Mouse (Mus musculus): ENCODE results near the gene Nop58.

The Nop58 gene

DNA sequence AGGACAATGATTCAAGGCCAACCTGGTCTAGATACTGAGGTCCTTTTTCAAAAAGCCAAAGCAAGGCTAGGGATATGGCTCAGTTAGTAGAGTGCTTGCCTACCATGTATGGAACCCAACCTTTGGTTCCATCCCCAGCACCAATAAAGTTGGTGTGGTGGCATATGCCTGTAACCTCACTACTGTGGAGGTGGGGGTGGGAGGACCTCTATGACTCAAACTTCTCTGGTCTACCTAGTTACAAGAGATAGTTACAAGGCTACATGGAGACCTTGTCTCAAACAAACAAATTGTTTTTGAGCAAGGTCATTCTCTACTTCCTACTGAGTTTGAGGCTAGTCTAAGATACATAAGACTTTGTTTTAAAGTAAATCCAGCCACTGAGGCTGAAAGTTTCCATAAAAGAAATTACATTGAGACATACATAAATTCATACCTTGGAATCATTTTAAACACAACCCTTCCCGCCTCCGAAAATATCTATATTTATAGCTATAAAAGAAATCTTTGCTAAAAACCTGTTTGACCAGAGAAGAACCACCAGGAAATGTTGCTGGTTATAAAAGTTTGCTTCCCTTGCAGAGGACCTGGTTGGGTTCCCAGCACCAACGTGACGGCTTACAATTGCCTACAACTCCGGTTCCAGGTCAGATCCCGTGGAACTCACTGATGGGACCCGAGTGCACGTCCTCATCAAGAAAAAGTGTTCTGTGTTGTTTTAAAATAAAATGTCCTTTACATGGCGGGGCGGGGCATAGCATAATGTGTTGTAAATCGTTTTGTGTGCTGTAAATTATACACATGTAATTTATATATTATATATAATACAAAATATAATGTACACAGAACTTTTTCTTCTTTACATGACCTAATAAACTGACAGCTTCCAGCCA lies 599 bp upstream of the Nop58 start:
- ChIA-PET POLR2A (interaction anchor here (0.6 to 34.4 kb wide), 62 partner anchors 9 to 1454 kb away, joined by 3 to 1508 read pairs (median 4); partner anchors contain the start of genes Als2 (in 2 of the 4), Stradb (in 2 of the 4), Sumo1 (in 2 of the 4) and Trak2 (in 2 of the 4)), CTCF (interaction anchor here in 3 of 4 experiments (0.6 to 1.2 kb wide), 6 partner anchors 11 to 218 kb away, joined by 4 to 5 read pairs (median 4); no protein-coding TSS in a partner anchor)

DNA sequence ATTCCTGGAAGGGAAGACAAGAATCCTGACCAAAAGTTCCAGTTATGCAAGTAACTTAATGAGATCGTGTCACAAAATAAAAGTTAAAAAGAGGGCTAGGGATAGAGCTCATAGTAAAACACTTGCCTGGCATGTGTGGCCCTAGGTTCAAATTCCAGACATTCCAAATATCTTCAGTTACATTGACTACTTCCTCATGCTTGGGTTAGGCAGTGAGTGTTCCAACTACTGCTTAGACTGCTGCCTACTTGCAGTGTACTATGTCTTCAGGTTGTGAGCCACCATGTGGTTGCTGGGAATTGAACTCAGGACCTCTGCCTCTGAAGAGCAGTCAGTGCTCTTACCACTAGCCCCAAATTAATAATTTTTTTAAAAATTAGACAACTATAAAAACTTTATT lies 2.7 kb downstream of the Nop58 start:
- POLR2A ChIA-PET: interaction anchor here (0.6 to 34.4 kb wide), 25 partner anchors 7 to 450 kb away, joined by 3 to 1508 read pairs (median 7); partner anchors contain the start of genes Sumo1 (in 2 of the 4) and Als2 (in 1 of the 4)
- CTCF ChIA-PET: no interaction called here

DNA sequence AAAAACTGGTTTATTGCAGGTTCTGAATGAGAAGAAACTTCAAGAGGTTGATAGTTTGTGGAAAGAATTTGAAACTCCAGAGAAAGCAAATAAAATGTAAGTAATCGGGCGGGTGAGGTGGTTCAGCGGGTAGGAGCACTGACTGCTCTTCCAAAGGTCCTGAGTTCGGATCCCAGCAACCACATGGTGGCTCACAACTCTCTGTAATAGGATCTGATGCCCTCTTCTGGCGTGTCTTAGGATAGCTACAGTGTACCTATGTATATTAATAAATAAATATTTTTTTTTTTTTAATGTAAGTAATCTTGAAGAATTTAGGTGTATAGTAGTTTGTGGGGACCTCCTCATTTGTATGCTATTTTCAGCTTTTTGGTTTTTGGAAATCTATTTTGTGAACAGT lies 5.7 kb downstream of the Nop58 start:
- ChIA-PET POLR2A (interaction anchor here (0.5 to 34.4 kb wide), 15 partner anchors 9 to 544 kb away, joined by 3 to 1508 read pairs (median 4); partner anchors contain the start of gene Sumo1 (in 2 of the 4)), CTCF (interaction anchor here in 1 of 4 experiments (0.6 kb wide), 1 partner anchor 9 kb away, joined by 3 read pairs; no protein-coding TSS in a partner anchor)

DNA sequence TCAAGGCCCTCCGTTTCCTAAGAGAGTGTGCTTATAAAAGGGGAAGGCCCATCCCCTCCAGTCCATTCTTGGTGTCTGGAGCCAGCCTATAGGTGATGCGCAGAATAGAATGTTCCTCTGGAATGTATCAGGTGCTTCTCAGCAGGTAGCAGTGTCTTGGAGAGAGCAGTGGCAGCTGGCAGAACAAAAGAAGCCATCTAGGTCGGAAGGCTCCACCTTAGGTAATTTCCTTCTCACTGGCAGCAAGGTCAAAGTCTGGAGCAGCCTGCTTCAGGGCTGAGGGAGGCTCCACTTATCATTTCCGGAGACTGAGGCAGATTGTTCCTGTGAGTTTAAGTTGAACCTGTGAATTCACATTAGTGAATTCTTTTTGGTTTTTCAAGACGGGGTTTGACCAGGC lies 13.0 kb downstream of the Nop58 start:
- POLR2A ChIA-PET: interaction anchor here (0.6 to 34.7 kb wide), 21 partner anchors 0 to 1295 kb away, joined by 3 to 1508 read pairs (median 5); partner anchors contain the start of genes Nop58 (in 4 of the 4), Als2 (in 1 of the 4) and Sumo1 (in 1 of the 4)

DNA sequence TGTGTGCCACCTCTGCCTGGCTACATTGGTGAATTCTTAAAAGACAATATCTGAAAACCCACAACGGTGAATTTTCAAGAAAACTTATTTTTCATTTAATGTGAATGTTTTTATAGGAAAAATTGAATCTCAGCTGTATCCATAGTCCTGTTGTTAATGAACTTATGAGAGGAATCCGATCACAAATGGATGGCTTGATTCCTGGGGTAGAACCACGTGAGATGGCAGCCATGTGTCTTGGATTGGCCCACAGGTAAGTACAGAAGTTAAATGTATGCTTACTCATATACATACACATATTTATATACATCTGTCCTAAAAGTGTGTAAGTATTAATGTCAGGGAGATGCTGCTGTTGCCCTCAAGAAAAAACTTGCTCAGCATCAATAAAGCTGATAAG lies 13.4 kb downstream of the Nop58 start:
- ChIA-PET CTCF (interaction anchor here in 1 of 4 experiments (1.6 kb wide), 1 partner anchor 21 kb away, joined by 4 read pairs; no protein-coding TSS in a partner anchor), POLR2A (interaction anchor here (0.7 to 34.7 kb wide), 16 partner anchors 0 to 399 kb away, joined by 3 to 1508 read pairs (median 5); partner anchors contain the start of genes Nop58 (in 3 of the 4) and Sumo1 (in 1 of the 4))

More for the DNA sequence above, 13.0 kb downstream of the Nop58 start:
- CTCF ChIA-PET: interaction anchor here in 2 of 4 experiments (0.6 to 1.6 kb wide), 2 partner anchors 9 to 22 kb away, joined by 4 read pairs; no protein-coding TSS in a partner anchor

DNA sequence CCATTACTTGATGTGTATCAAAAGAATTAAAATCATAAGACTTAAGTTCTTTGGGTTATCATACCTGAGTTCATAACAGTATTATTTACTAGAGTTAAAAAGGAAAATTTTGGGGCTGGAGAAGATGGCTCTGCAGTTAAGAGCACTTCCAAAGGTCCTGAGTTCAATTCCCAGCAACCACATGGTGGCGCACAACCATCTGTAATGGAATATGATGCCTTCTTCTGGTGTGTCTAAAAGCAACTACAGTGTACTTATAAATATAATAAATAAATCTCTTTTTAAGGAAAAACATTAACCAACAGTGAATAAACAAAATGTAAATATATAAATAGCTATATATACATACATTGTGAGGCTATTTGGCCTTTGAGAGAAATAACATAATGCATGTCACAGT lies 17.0 kb downstream of the Nop58 start:
- CTCF ChIA-PET: interaction anchor here in 1 of 4 experiments (0.7 kb wide), 1 partner anchor 1348 kb away, joined by 3 read pairs; no protein-coding TSS in a partner anchor

DNA sequence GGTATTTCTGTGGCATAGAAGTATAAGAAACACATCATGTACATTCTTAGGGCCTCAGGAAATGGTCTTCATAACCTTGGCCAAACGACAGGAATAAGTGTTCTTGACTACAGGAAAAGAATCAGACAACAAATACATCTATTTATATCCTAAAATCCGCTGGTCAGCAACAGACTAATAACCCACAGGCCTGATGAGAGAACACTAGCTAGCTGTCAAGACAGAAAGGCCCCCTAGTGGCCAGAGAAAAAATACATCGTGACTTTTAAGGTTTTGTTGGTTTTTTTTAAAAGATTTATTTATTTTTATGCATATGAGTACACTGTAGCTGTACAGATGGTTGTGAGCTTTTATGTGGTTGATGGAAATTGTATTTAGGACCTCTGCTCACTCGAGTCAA lies 35.1 kb downstream of the Nop58 start:
- ChIA-PET CTCF (interaction anchor here in 3 of 4 experiments (0.5 to 1.9 kb wide), 13 partner anchors 8 to 106 kb away, joined by 3 to 8 read pairs (median 4); no protein-coding TSS in a partner anchor), POLR2A (interaction anchor here (0.7 to 34.7 kb wide), 22 partner anchors 8 to 1270 kb away, joined by 3 to 1508 read pairs (median 4); partner anchors contain the start of gene Nop58 (in 3 of the 4))

More for the DNA sequence above, 17.0 kb downstream of the Nop58 start:
- POLR2A ChIA-PET: interaction anchor here in 3 of 4 experiments (1.4 to 34.7 kb wide), 7 partner anchors 4 to 37 kb away, joined by 3 to 1508 read pairs (median 200); partner anchors contain the start of genes Nop58 (in 3 of the 3) and Sumo1 (in 1 of the 3)

DNA sequence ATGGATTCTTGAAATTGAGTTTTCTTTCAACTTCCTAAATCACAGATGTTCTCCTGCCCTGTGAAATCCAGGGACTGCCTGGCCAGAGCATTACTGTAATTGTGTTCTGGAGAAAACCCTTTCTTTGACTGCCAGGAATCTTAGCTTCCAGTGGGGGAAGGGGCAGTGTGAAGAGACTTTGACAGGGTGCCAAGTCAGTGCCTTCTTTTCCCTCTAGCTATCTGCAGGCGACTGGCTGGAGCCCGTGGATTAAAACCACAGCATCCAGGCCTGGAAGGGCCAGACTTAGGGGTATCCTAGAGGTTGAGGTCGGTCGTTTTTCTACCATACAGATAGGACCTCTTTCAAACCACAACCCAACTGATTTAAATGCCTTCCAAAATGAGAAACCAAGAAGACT lies 40.9 kb downstream of the Nop58 start:
- POLR2A ChIA-PET: interaction anchor here in 1 of 4 experiments (34.7 kb wide), 1 partner anchor 28 kb away, joined by 1508 read pairs; the partner anchor contains the start of gene Nop58

DNA sequence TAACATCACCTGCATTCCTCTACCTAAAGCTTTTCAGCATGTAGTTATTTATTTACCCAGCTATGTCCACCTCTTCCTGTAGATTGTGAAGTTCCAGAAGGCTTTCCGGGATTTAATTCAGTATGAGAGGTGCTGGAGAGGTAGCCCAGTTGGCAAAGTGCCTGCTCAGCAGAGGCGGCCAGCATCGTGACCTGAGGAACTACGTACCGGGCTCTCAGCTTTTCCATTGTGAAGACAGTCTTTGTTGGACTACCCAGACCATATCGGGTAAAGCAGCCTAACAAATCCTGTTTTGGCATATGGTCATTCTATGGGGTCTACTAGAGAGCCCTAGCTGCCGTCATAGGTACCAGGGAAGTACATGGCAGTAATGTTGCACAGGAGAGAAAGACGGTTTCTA lies 45.3 kb downstream of the Nop58 start:
- CTCF ChIA-PET: interaction anchor here in 2 of 4 experiments (0.9 to 3.3 kb wide), 2 partner anchors 10 kb away, joined by 3 to 8 read pairs; no protein-coding TSS in a partner anchor
- POLR2A ChIA-PET: interaction anchor here in 3 of 4 experiments (0.6 to 2.9 kb wide), 16 partner anchors 8 to 1110 kb away, joined by 3 to 12 read pairs (median 4); no protein-coding TSS in a partner anchor

More for the DNA sequence above, 40.9 kb downstream of the Nop58 start:
- CTCF ChIA-PET: no interaction called here

DNA sequence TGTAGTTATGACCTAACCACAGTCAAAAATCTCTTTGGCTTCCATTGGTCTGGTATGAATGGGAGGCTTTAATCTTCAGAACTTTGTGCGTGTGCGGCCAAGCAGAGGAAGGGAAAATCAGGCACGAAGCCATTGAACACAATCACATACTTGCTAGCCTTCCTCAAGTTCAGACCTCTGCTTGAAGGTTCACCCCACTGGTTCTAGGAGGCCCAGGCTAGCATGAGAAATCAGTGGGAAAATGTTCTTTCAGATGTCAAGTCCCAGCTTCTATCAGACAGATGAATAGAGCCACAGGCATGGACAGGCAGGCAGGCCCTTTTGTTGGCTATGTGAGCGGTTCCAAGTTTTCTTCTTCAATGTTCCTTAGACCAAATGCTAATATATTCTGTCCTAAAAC lies 46.0 kb downstream of the Nop58 start:
- POLR2A ChIA-PET: interaction anchor here in 3 of 4 experiments (0.6 to 2.9 kb wide), 14 partner anchors 9 to 1109 kb away, joined by 3 to 12 read pairs (median 4); no protein-coding TSS in a partner anchor
- CTCF ChIA-PET: interaction anchor here in 2 of 4 experiments (0.5 to 3.3 kb wide), 2 partner anchors 11 to 132 kb away, joined by 3 to 8 read pairs; no protein-coding TSS in a partner anchor

DNA sequence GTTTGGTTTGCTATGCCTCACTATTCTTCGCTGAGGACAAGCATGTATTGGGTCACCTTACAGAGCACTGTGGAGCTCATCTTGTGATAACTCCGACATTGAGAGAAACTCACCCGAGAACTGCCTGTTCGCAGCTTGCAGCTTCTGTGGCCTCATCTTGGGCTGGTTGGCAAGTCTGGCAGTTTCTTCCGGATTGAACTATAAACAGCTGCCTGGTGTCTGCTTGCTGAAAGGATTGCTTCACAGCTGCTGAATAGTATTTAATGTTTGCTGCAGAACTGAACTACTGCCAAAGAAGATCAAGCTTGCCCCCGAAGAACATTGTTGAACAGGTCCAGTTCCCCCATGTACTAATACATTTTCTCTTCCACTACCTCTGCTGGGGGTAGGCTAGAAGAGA lies 49.3 kb downstream of the Nop58 start:
- ChIA-PET CTCF (interaction anchor here in 1 of 4 experiments (1.0 kb wide), 1 partner anchor 16 kb away, joined by 3 read pairs; no protein-coding TSS in a partner anchor), POLR2A (interaction anchor here in 1 of 4 experiments (1.0 to 1.4 kb wide), 2 partner anchors 14 to 15 kb away, joined by 4 to 7 read pairs; no protein-coding TSS in a partner anchor)

DNA sequence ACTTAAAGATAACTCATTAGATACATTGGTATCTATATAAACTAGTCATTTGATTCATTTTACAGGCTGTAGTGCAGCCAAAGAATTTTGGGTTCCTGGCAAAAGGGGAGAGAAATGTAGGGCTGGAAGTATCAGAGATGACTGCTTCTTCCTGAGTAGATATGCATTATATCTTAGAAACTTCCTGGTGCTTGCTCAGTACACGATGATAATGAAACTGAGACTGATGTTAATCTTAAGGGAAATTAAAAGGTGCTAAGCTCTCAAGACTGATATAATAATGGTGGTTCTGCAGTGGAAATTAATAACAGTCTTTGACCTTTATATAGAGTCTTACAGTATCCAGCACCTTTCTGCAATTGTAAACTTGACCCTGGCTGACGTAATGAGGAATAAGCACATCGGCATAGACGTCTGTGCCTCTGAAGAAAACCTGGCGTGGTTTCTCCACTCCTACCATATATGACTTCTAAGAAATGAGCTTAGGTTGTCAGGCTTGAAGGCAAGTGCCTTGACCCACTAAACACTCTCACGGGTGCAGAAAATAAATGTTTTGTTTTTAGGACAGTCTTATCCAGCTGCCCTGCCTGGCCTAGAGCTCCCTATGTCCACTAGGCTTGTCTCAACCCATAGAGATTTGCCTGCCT lies 54.1 kb downstream of the Nop58 start:
- CTCF ChIA-PET: interaction anchor here in 2 of 4 experiments (0.6 to 1.7 kb wide), 4 partner anchors 10 to 58 kb away, joined by 3 to 4 read pairs (median 4); no protein-coding TSS in a partner anchor
- POLR2A ChIA-PET: interaction anchor here (0.9 to 3.5 kb wide), 15 partner anchors 9 to 251 kb away, joined by 3 to 13 read pairs (median 5); no protein-coding TSS in a partner anchor

DNA sequence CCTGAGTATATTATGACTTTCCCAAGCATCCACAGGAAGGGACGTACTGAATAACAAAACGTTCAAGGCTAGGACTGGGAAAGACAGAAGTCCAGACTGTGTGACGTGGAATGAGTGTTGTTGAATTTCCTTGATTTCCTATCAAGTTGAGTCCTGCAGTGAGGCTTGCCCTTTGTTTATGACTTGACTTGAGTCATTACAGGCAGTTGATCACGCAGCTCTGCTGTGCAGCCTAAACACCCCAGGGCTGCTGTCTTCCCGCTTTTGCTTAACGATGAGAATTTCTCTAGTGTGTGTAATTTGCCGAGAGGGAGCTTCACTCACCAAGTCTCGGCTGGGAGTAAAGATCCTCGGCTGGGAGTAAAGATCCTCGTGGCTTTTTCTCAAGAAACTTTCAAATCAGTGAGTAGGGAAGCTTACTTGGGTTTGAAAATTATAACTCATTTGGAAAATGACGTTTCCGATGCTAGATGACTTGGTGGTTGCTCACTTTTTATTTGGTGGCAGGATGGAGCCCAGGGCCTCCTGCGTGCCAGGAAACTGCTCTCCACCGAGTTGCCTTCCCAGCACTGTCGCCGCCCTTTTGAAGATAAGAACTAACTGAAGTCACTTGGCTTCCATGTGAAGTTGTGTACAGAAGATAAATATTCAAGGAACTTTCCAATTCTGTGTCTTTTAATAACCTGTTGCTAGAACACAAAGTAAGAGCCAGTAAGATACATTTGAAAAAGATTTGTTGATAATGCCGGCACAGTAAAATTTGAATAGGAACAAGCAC lies 55.0 kb downstream of the Nop58 start:
- ChIA-PET CTCF (interaction anchor here in 2 of 4 experiments (0.6 to 1.7 kb wide), 4 partner anchors 10 to 57 kb away, joined by 3 to 4 read pairs (median 4); no protein-coding TSS in a partner anchor), POLR2A (interaction anchor here (0.8 to 3.5 kb wide), 17 partner anchors 10 to 251 kb away, joined by 3 to 13 read pairs (median 5); no protein-coding TSS in a partner anchor)

DNA sequence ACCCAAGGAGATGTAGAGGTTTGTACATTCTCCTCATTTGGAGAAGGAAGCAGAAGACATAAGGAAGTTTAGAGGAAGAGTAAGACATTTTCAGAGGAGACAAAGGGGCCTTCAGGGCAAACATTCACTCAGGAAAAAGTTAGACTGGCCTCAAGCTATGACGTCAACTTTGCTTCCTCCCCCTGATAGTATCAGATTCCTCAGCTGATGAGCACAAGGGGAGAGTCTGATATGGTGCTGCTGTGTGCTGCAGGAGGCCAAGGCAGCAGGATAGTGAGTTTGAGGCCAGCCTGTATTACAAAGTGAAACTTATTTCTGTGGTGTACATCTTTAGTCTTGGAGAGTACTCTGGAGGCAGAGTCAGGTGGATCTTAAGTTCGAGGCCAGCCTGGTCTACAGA lies 64.3 kb downstream of the Nop58 start:
- ChIA-PET POLR2A (interaction anchor here in 3 of 4 experiments (0.5 to 1.9 kb wide), 15 partner anchors 13 to 327 kb away, joined by 3 to 10 read pairs (median 4); partner anchors contain the start of genes Bmpr2 (in 1 of the 3) and Nop58 (in 1 of the 3)), CTCF (interaction anchor here in 3 of 4 experiments (0.8 to 1.4 kb wide), 6 partner anchors 9 to 1021 kb away, joined by 3 to 4 read pairs (median 3); no protein-coding TSS in a partner anchor)

DNA sequence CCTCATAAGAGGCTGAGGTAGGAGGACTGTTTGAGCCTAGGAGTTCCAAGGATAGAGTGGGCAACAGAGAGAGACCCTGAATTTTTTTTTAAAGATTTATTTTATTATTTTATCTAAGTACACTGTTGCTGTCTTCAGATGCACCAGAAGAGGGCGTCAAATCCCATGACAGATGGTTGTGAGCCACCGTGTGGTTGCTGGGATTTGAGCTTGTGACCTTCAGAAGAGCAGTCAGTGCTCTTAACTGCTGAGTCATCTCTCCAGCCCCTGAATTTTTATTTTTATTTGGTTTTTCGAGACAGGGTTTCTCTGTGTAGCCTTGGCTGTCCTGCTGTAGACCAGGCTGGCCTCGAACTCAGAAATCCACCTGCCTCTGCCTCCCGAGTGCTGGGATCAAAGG lies 65.0 kb downstream of the Nop58 start:
- POLR2A ChIA-PET: interaction anchor here (0.5 to 2.0 kb wide), 24 partner anchors 11 to 397 kb away, joined by 3 to 10 read pairs (median 4); partner anchors contain the start of genes Bmpr2 (in 1 of the 4) and Nop58 (in 1 of the 4)
- CTCF ChIA-PET: interaction anchor here (0.5 to 1.4 kb wide), 13 partner anchors 8 to 1299 kb away, joined by 3 to 7 read pairs (median 3); no protein-coding TSS in a partner anchor

DNA sequence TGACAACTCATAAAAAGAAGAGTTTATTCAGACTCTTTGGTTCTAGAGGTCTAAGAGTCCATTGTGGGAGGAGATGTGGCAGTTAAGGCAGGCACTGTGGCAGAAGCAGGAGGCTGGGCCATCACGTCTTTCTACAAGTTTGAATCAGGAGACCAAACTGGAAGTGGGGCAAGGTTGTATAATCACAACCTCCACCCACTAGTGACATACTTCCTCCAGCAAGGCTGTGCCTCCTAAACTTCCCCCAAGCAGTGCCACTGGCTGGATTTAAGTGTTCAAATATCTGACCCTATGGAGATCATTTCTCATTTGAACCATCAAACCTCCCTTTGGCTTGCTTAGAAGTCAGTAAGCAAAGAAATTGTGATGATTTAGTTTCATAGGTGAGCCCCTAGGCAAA lies 70.5 kb downstream of the Nop58 start:
- CTCF ChIA-PET: no interaction called here

More for the DNA sequence above, 70.5 kb downstream of the Nop58 start:
- POLR2A ChIA-PET: no interaction called here

Data from embryonic stem cell, embryonic (primary cell).